Mouse (Mus musculus): Measurements from ENCODE around the gene Gigyf1.

Gigyf1 gene

GRCm38 (mm10) chr5:137569665-137570064 lies 51.3 kb downstream of the Gigyf1 start, which contains the start of gene Tfr2:
Gene Tfr2 (plus strand): TSS chr5:137569840.
- CTCF ChIA-PET, result interaction anchor here in 3 of 4 experiments (0.6 to 1.3 kb wide), 7 partner anchors 13 to 305 kb away, joined by 3 to 4 read pairs (median 3); partner anchors contain the start of genes Ephb4 (in 1 of the 3), Gigyf1 (in 1 of the 3) and Pop7 (in 1 of the 3)
- POLR2A ChIA-PET, result interaction anchor here in 3 of 4 experiments (0.6 to 2.0 kb wide), 17 partner anchors 10 to 1300 kb away, joined by 3 to 8 read pairs (median 3); partner anchors contain the start of genes Epo (in 1 of the 3), Fbxo24 (in 1 of the 3), Gnb2 (in 1 of the 3) and Lrch4 (in 1 of the 3)

DNA sequence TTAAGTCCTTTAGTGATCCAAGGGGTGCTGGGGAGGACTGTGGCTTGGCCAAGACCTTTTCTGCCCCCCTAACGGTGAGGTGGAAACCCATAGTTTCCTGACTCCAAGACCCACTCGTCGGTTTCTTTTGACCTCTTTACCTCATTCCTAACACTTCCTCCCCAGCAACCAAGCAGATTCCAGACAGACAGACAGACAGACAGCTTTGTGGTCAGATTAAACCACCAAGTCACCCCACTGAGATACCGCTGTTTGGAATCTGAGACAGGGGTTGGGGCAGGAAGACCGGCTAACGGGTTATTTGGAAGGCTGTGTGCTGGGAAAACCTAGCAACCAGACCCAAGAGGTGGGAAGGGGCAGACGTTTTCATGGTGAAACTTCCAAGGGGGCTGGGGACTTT lies 51.8 kb downstream of the Gigyf1 start:
- ChIA-PET CTCF (interaction anchor here in 1 of 4 experiments (1.2 to 1.3 kb wide), 3 partner anchors 52 to 220 kb away, joined by 3 to 4 read pairs (median 4); partner anchors contain the start of genes Ephb4, Gigyf1 and Pop7), POLR2A (interaction anchor here in 3 of 4 experiments (0.6 to 2.0 kb wide), 12 partner anchors 11 to 498 kb away, joined by 3 to 6 read pairs (median 3); partner anchors contain the start of genes Fbxo24 (in 1 of the 3), Lrch4 (in 1 of the 3), Pop7 (in 1 of the 3) and Serpine1 (in 1 of the 3))

- POLR2A ChIA-PET, result interaction anchor here in 2 of 4 experiments (0.6 to 0.8 kb wide), 3 partner anchors 15 to 620 kb away, joined by 3 read pairs; no protein-coding TSS in a partner anchor
- CTCF ChIA-PET, result interaction anchor here in 2 of 4 experiments (0.6 to 1.5 kb wide), 3 partner anchors 58 to 189 kb away, joined by 3 read pairs; partner anchors contain the start of gene Pop7 (in 1 of the 2)
Observed at GRCm38 (mm10) chr5:137570691-137571586, 52.6 kb downstream of the Gigyf1 start.

GRCm38 (mm10) chr5:137574470-137574901 lies 56.1 kb downstream of the Gigyf1 start:
- ChIA-PET POLR2A (interaction anchor here in 3 of 4 experiments (0.5 to 1.4 kb wide), 15 partner anchors 16 to 635 kb away, joined by 3 to 4 read pairs (median 3); partner anchors contain the start of genes Pop7 (in 2 of the 3), Fbxo24 (in 1 of the 3), Lrch4 (in 1 of the 3) and Mospd3 (in 1 of the 3)), CTCF (interaction anchor here in 3 of 4 experiments (0.6 to 1.7 kb wide), 13 partner anchors 9 to 434 kb away, joined by 3 to 12 read pairs (median 4); partner anchors contain the start of genes Gigyf1 (in 1 of the 3) and Pop7 (in 1 of the 3))

All from embryonic stem cell, embryonic (primary cell).